Mouse (Mus musculus): ENCODE measurements at regions not wholly inside any gene's neighbourhood (a gene's known extent, or its start where the extent isn't known, plus 50 kb on each side); places are given as distances from the start of the nearest gene placed in this dataset.
A peak's percentile ranks its signal among the peaks of the same experiment; 100 is the strongest.

DNA sequence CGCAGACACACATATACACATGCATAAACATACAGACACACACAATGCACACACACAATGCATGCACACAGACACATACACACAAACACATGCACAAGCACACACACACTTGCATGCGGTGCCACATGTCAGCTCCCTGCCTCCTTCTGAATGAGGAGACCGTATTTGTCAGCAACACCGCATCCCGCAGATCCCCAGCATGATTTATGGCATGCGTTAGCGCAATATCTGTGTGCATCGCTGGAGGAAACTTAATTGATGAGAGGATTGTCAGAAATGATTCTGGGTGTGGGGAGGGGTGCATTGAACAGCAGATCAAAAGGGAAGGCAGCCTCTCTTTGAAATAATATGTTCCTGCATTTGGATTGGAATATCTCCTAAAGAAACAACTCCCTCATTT, 150.3 kb upstream of the Cdh4 start:
- TF ChIP-seq CTCF (conservative IDR thresholded peaks at IDR 0.05) = no peak
- no peak for DNase-seq (ENCODE audit: low spot score in 2 of 2)
- Histone ChIP-seq H3K27ac (no peak overlapping the region), H3K4me3 (no peak overlapping the region)

DNA sequence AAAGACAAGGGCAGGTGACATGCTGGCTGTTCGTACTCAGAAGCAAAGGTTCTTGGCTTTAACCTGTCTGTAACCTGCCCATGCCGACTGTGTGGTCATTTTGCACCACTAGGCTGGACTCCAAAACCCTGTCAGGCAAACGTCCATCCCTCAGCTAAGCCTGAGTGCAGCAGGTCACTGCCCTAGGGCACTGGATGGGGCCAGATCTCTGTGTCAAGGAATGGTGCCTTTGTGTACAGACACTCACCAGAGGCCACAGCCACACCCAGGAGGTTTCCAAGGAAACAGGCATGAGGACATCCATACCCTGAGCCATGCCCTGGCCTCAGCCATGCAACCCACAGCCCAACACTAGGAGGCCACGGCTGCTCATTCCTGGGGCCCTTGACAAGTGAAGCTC, 149.7 kb upstream of the Cdh4 start:
- TF ChIP-seq CTCF (conservative IDR thresholded peaks at IDR 0.05) = no peak
- no peak for DNase-seq (ENCODE audit: low spot score in 2 of 2)
- Histone ChIP-seq H3K4me3 (no peak overlapping the region), H3K27ac (no peak overlapping the region)

DNA sequence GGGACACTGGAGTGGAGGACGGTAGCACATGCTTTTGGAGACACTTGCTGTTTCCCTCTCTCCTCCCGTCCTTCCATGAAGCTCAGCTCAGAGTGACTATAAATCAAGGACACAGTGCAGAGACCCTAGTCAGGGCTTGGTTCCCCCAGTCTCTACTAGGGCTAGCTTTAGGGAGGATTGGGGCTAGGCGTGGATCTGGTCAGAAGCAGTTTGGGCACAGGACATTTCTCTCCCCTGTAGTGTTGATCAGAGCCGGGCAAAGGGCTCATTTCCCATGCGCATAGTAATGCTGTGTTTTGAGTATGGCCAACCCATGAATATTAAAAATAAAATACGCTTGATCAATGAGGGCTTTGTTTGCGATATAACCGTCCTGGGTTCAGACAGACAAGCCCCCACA, 149.1 kb upstream of the Cdh4 start:
- DNase-seq (ENCODE audit: low spot score in 2 of 2) = no peak

DNA sequence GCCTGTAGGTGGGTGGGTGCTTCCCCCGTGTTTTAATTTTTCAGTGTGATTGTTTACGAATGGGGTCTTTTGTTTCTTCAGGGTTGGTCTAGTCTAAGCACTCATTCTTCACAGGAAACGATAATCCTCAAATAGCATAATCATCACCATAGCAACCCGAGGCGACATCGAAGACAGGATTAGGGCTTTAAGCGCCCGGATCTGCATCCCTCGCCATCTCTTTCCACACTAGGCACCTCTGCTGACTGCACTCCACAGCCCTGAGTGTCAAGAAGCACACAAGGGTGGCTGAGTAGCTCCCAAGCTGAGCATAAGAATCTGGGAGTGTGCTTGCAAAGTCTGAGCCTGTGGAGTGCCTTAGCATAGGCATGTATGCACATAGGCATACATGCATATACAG, 145.2 kb upstream of the Cdh4 start:
- DNase-seq (ENCODE audit: low spot score in 2 of 2) = no peak
- TF ChIP-seq CTCF (conservative IDR thresholded peaks at IDR 0.05) = no peak
- no peak overlapping the region for H3K4me3 ChIP-seq
- H3K27ac ChIP-seq = no peak overlapping the region

More for the DNA sequence above, 149.1 kb upstream of the Cdh4 start:
- H3K4me3 ChIP-seq = no peak overlapping the region
- no peak overlapping the region for H3K27ac ChIP-seq
- TF ChIP-seq CTCF (conservative IDR thresholded peaks at IDR 0.05) = no peak

DNA sequence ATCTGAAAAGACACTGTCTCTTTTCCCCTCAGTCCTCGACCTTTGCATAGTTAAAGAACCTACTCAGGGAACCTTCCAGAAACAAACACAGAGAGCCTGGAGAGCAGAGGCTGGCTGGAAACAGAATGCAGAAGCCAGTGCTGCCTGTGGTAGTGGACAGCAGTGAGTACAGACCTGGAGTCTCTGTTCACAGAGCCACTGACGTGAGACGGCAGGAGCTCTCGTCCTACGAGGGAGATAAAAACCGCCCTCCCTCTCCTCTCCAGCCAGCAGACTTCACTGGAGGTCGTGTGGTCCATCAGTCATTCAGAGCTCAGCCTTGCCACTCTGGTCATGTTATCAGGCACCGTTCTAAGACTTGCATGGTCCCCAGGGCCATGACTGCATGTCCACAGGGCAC, 138.5 kb upstream of the Cdh4 start:
- no peak for DNase-seq (ENCODE audit: low spot score in 2 of 2)

DNA sequence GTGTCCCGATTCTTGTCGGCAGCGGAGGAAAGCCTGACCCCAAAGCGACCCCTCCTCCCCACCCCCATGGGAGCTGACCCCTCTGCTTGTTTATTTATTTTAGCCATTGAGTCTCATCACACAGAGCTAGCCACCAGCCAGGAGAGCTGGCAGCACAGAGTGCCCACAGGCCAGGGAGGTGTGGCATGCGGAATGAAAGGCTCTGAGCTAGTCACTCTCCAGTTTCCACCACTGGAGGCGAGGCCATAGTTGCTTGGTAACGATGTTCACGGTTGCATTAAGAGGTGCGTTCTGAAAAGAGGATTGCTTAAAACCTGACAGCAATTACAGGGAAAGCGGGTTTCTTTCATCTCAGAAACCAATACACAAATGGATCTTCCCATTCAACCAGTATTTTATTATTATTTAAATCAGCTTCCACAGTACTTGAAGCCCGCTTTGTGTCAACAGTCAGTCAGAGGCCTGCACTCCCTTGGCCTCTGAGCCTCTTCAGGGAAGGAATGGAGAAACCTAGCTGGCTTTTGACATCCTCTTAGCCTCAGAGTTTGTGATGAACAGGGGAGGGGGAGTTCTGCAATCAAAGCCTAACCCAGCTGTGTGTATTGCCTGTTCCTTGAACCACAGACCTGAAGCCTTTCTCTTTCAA, 134.8 kb upstream of the Cdh4 start:
- Histone ChIP-seq H3K4me3 (no peak overlapping the region), H3K27ac (no peak overlapping the region)
- peak in 1 of 2 experiments; percentile 40 for DNase-seq (ENCODE audit: low spot score in 2 of 2)
- 0 out of 2 replicates have a peak, but pooled peaks have one; percentile 22 for TF ChIP-seq CTCF (conservative IDR thresholded peaks at IDR 0.05)

More for the DNA sequence above, 138.5 kb upstream of the Cdh4 start:
- no peak overlapping the region for H3K27ac ChIP-seq
- TF ChIP-seq CTCF (conservative IDR thresholded peaks at IDR 0.05) = no peak
- H3K4me3 ChIP-seq = no peak overlapping the region

DNA sequence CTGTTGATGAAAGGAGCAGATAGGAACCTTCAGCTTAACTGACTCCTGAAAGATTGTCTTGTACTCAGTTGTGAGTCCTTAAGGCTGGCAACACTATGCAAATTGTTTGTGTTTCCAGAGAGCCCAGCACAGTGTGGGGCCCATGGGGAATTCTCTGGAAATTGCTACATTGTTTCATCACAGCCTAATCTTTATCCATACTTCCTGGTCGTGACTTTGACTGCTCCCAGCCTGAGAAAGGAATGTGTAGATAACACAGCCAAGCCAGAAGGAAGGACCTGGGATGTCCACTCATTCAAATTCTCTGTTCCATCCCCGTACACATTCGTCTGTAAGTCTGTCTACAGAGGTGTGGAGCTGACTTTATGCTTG, 134.3 kb upstream of the Cdh4 start:
- no peak for DNase-seq (ENCODE audit: low spot score in 2 of 2)
- Histone ChIP-seq H3K27ac (no peak overlapping the region), H3K4me3 (no peak overlapping the region)
- TF ChIP-seq CTCF (conservative IDR thresholded peaks at IDR 0.05) = no peak

DNA sequence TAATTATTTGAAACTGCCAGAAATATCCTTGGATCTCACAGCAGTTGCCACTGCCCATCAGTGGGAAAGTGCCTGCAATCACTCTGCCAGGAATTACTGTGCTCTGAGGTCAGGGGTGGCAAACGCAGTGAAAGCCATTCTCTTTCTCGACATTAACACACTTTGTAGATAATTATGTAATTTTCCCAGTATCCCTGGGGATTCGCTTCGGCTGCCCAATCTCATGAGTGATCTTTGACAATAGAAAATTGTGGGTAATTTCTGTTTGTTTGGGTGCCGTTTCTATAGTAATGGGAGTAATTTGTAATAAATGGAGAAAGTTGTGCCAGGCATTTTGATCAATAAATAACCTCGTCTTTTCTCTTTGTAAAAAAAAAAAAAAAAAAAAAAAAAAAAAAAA, 124.2 kb upstream of the Cdh4 start:
- Histone ChIP-seq H3K4me3 (no peak overlapping the region), H3K27ac (no peak overlapping the region)
- TF ChIP-seq CTCF (conservative IDR thresholded peaks at IDR 0.05) = no peak
- no peak for DNase-seq (ENCODE audit: low spot score in 2 of 2)

DNA sequence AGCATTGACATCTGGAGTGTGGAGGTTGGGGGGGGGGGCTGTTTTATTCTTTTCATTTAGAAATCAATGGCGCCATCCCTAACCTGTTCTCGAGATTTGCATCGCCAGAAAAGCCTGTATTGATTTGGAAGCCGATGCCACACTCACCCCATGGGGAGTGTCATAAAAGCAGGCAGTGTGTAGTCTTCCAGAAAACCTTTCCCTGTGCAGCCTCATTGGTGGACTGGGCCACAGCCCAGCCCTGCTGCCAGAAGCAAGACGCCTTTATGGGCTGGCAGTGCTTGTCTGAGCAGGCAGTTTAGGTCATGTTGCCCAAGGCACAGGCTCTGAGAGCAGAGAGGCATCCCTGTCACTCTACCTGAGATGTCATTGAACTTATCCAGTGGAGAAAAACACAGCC, 117.0 kb upstream of the Cdh4 start:
- Histone ChIP-seq H3K27ac (no peak overlapping the region), H3K4me3 (no peak overlapping the region)
- no peak for DNase-seq (ENCODE audit: low spot score in 2 of 2)
- TF ChIP-seq CTCF (conservative IDR thresholded peaks at IDR 0.05) = no peak

DNA sequence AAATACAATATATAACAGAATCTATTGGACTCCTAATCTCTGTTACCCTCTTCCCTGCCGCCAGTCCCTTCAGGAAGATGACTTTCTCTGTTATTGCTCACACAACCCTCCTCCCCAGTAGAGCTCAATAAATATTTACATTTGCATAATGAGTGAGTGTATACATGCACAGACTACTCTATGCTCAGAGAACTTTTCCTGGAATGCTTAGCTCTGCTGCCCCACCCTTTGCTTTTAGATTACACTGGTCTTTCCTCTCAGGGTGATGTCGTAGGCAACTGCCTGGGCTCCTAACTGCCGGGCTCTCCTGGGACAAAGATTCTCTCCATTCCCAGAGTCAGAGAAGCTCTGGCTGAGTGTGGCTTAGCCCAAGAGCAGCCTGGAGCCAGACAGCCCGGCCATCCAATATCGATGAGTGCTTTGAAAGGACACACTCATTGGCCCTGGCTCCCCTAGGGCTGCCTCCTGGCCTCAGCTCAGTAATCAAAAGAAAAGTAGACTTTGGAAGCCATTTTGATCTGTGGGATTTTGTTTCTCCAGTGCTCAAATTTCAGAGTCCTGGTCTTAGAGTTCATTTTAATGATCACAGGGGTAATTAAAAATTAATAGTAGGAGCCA, 109.2 kb upstream of the Cdh4 start:
- no peak for DNase-seq (ENCODE audit: low spot score in 2 of 2)
- TF ChIP-seq CTCF (conservative IDR thresholded peaks at IDR 0.05) = no peak
- Histone ChIP-seq H3K4me3 (no peak overlapping the region), H3K27ac (no peak overlapping the region)

DNA sequence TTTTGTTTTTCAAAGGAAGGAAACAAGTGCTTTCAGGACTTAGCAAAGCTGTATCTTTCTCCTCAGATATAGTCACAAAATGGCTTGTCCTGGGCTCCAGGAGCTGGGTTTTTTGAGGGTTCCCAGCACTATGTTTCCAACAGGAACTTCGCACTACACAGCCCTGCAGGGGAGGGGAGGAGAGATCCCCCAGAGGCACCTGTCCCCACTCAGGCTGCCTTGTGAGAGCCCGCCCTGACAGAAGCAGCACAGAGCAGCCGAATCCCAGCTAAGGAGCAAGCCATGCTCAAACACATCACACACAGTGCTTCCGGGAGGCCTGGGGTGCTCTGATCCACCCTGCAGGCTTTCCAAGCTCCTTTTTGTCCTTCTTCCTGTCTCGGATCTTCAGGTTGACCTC, 108.6 kb upstream of the Cdh4 start:
- TF ChIP-seq CTCF (conservative IDR thresholded peaks at IDR 0.05) = no peak
- Histone ChIP-seq H3K27ac (no peak overlapping the region), H3K4me3 (no peak overlapping the region)
- no peak for DNase-seq (ENCODE audit: low spot score in 2 of 2)

DNA sequence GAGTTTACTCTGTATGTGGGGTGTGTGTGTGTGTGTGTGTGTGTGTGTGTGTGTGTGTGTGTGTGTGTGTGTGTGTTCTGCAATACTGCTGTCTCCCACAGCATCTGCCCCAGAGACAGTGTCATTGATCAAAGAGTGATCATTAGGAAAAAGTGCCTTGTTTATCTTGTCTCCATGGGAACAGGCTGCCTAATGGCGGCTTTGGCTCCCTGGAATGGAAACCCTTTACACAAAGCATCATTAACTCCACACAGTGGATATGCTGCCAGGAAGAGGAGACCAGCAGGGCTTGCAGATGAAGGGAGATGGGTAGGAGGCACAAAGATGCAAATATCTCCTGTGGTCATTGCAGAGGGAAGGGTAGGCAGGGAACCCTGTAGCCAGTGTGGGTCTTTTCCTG, 106.0 kb upstream of the Cdh4 start:
- Histone ChIP-seq H3K4me3 (no peak overlapping the region), H3K27ac (no peak overlapping the region)
- TF ChIP-seq CTCF (conservative IDR thresholded peaks at IDR 0.05) = no peak
- peak in 1 of 2 experiments; percentile 2 for DNase-seq (ENCODE audit: low spot score in 2 of 2)

DNA sequence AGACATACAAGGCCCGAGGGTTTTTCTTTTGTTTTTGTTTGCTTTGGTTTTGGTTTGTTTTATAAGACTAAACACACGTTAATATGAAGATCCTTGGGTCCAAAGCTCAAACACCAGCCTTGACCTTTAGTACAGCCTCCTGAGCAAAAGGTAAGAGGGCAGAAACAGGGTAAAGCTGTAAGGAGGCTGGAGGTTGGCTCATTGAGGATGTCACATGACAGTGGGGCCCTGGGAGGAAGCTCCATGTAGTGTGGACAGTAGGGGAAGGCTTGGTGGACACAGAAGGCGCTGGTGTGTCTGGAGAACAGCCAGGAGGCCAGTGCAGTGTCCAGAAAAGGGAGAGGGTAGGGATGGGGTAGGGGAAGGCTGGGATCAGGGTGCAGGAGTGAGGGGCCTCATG, 89.6 kb upstream of the Cdh4 start:
- no peak overlapping the region for H3K4me3 ChIP-seq
- no peak overlapping the region for H3K27ac ChIP-seq
- no peak for DNase-seq (ENCODE audit: low spot score in 2 of 2)
- no peak for TF ChIP-seq CTCF (conservative IDR thresholded peaks at IDR 0.05)

DNA sequence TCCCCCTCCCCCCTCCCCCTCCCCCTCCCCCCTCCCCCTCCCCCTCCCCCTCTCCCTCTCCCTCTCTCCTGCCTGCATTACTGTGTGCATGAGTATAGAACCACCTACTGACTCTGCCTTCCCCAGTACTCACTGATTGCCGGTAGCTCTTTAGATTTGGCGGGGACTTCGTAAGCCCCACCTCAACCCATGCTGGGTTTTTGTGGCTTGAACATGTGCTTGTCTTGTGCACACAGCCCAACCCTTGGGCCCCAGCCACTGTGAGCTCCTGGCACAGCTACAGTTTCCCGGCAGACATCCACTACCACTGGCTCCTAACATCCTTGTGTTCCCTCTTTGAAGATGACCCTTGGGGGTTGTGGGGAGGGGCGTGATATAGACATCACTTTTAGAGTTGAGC, 87.4 kb upstream of the Cdh4 start:
- no peak for DNase-seq (ENCODE audit: low spot score in 2 of 2)
- H3K4me3 ChIP-seq = no peak overlapping the region
- no peak overlapping the region for H3K27ac ChIP-seq
- TF ChIP-seq CTCF (conservative IDR thresholded peaks at IDR 0.05) = no peak
